ENCODE assay signal across 9 mouse cellular contexts in genomic region chr15:89140659-89141252, GRCm38 (mm10). TPM values are rescaled to one million over a fixed set of nuclear protein-coding genes. Genes with fewer than 3 reads are reported as not detected.
A peak's percentile ranks its signal among the peaks of the same experiment; 100 is the strongest.
DNase-seq lines count a peak whose midpoint lies in the region; ATAC-seq lines count a peak whose summit lies in the region.
"Had no signal": no experiment of that assay in that cellular context is flagged by ENCODE, and none has a peak within 500 bp of the region (broad histone marks: within the 10 kb centered on the region; RNA-seq: fewer than 3 reads in every experiment).

Mapk12 (minus strand) TSS chr15:89140703.

- H3K27ac ChIP-seq in hindbrain, embryonic 12.5 days, result no peak within 1 kb of the TSS
- H3K27ac ChIP-seq: macrophage had no signal

- peak within 1 kb of the TSS; percentile 68 for H3K9ac ChIP-seq in hindbrain, embryonic 12.5 days

- whole genome bisulfite sequencing in hindbrain, embryonic 12.5 days, result under 1% methylated on average over 21 of the region's 21 CpGs

- H3K36me3 ChIP-seq in hindbrain, embryonic 12.5 days, result peaks cover 35% of the 10 kb centered on the region

- DNase-seq in frontal cortex, adult 2 months (ENCODE audit: extremely low spot score in 1 of 2, low spot score in 1 of 2), result peak in 1 of 2 experiments; percentile 37
- DNase-seq in frontal cortex, postnatal 10 days (ENCODE audit: low spot score in 2 of 2), result no peak
- peak; percentile 85 for DNase-seq in cerebellum, adult 11-12 months
- peak; percentile 83 for DNase-seq in gastrocnemius, adult 18-20 months (ENCODE audit: low spot score)
- DNase-seq in liver, result peak; percentile 30
- DNase-seq in neural tube, embryonic 10.5 days (ENCODE audit: extremely low spot score, low spot score), result peak; percentile 71
- DNase-seq in thymus, postnatal 0 days (ENCODE audit: low spot score), result no peak

- peak within 1 kb of the TSS; percentile 97 for H3K4me2 ChIP-seq in hindbrain, embryonic 12.5 days (replicated peaks)

- peaks cover 23% of the 10 kb centered on the region for H3K4me1 ChIP-seq in hindbrain, embryonic 12.5 days

- peak; percentile 72 for ATAC-seq in hindbrain, embryonic 12.5 days (ENCODE audit: low FRiP score)

- H3K27me3 ChIP-seq in hindbrain, embryonic 12.5 days, result peaks cover 33% of the 10 kb centered on the region

- H3K9me3 ChIP-seq in hindbrain, embryonic 12.5 days (replicated peaks), result no peaks in the 10 kb centered on the region

- peak within 1 kb of the TSS; percentile 52 for H3K4me3 ChIP-seq in hindbrain, embryonic 12.5 days

RNA-seq across cellular contexts. Expression of gene Mapk12, which starts in this region (rescaled TPM):
- 20.2 and 22.9 TPM in 2 replicates for polyA plus RNA-seq in frontal cortex, adult 2 months (2012; rRNA removed)
- total RNA-seq in gastrocnemius, adult 18-20 months (2021), result 100 to 1,000 TPM; 142 to 145 TPM
- polyA plus RNA-seq in hindbrain, embryonic 12.5 days (2016; fragmentation: Nextera tagmentation; extraction: Ambion mirVana), result 10.0 and 11.4 TPM in 2 replicates
- polyA plus RNA-seq in thymus, postnatal 0 days (2015; fragmentation: Nextera tagmentation; extraction: Ambion mirVana), result 1.2 TPM in 2 replicates

Comparison
In these comparisons a context has a peak if more than half of its experiments do, and no peak if none do; other contexts are left out.
1. DNase-seq: peak in cerebellum, adult 11-12 months (single experiment), gastrocnemius, adult 18-20 months (single experiment), liver (single experiment) and neural tube, embryonic 10.5 days (single experiment); none in frontal cortex, postnatal 10 days (0 of 2) and thymus, postnatal 0 days (single experiment).